Mouse (Mus musculus): ENCODE results near the gene Snx9.

GRCm38 (mm10) chr17:5828583-5828836, 12.6 kb upstream of the Snx9 start:
- TF ChIP-seq CTCF (conservative IDR thresholded peaks at IDR 0.05; ENCODE audit: low read length) (no peak), POU5F1 (IDR thresholded peaks at IDR 0.05; ENCODE audit: borderline replicate concordance, low read length) (no peak)

Measured in E14TG2a.4 (cell line).